Mouse (Mus musculus): ENCODE data around the gene Ccnjl.

DNA sequence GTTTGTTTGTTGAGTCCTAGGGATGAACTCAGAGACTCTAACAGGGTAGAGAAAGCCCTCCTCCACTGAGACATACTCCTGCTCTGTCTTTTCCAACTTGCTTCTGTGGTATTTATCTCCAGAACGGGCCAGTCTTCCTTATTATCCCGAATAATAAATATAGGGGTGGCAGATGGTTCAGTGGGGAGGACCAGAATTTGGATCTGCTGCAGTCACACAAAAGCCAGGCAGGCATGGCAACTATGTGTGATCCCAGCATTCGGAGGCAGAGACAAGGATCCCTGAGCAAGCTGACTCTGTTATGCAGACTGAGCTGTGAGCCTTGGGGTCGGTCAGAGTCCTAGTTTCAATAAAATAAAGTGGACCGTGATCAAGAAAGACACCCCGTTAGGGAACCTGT, 27.3 kb upstream of the Ccnjl start:
- TF ChIP-seq CTCF (IDR thresholded peaks at IDR 0.05; ENCODE audit: control insufficient read depth, insufficient read depth, low read length) (no peak), POLR2A (IDR thresholded peaks at IDR 0.05; ENCODE audit: borderline replicate concordance, control insufficient read depth, low read depth, low read length) (no peak)
